Mouse (Mus musculus) forebrain, embryonic 12.5 days (tissue): ENCODE data around the gene Ifitm5. TPM values are rescaled to one million over a fixed set of nuclear protein-coding genes. Genes with fewer than 3 reads are reported as not detected.

Experiments
- ATAC-seq: fragments of 200-750 bp; cut with Nextera tagmentation; 2 replicates; pipeline ENCODE4 v1.8.0; 2017; ENCODE audit warnings: moderate TSS enrichment; ENCODE audit not compliant: low FRiP score
- H3K27ac ChIP-seq: fragments of 300-500 bp; sonication (generic); 2 replicates; pipeline ENCODE4 v1.5.1; 2016; ENCODE audit warnings: mild to moderate bottlenecking
- H3K27me3 ChIP-seq: fragments of 300-500 bp; sonication (generic); 2 replicates; pipeline ENCODE4 v1.6.1; 2016; ENCODE audit warnings: mild to moderate bottlenecking
- H3K36me3 ChIP-seq: fragments of 300-500 bp; sonication (generic); replicated peaks from 2 replicates; pipeline ENCODE4 v1.6.1; 2016; ENCODE audit warnings: mild to moderate bottlenecking
- H3K4me1 ChIP-seq: fragments of 300-500 bp; sonication (generic); 2 replicates; pipeline ENCODE4 v1.6.1; 2016
- H3K4me2 ChIP-seq: fragments of 300-500 bp; sonication (generic); 2 replicates; pipeline ENCODE4 v1.6.1; 2016; ENCODE audit warnings: mild to moderate bottlenecking, moderate library complexity
- H3K4me3 ChIP-seq: fragments of 300-500 bp; sonication (generic); replicated peaks from 2 replicates; pipeline ENCODE4 v1.5.1; 2016; ENCODE audit warnings: mild to moderate bottlenecking
- H3K9ac ChIP-seq: fragments of 300-500 bp; sonication (generic); 2 replicates; pipeline ENCODE4 v1.6.1; 2016; ENCODE audit warnings: mild to moderate bottlenecking
- H3K9me3 ChIP-seq: fragments of 300-500 bp; sonication (generic); 2 replicates; pipeline ENCODE4 v1.6.1; 2016
- WGBS: fragments of 180-500 bp; shearing (Covaris S2); methylation state at CpG from one replicate; pipeline ENCODE4 v1.1.7; 2016; 5-methylcytosine and 5-hydroxymethylcytosine counted together
- polyA plus RNA-seq: library from polyadenylated mRNA; unstranded; fragments of >200 nt; fragmentation: Nextera tagmentation; extraction: Ambion mirVana; gene quantifications from 2 replicates; pipeline ENCODE4 v1.2.1, GENCODE M21; 2016

The Ifitm5 gene
- polyA plus RNA-seq, 1 experiment from 2014 or later, result 0.78 TPM

- ATAC-seq, result peak; percentile 49; the same call in 1 of the 2 replicates
- H3K4me2 ChIP-seq, result peak overlapping the region; percentile 90
- H3K9ac ChIP-seq, result peak overlapping the region; percentile 48
- under 1% methylated on average over 49 of the region's 49 CpGs for WGBS
- peaks cover 77% of the 10 kb centered on the region for H3K27me3 ChIP-seq
- H3K9me3 ChIP-seq, result no peaks in the 10 kb centered on the region
- H3K4me3 ChIP-seq, result peak overlapping the region; percentile 46
- H3K4me1 ChIP-seq, result peaks cover 17% of the 10 kb centered on the region
- no peak overlapping the region for H3K27ac ChIP-seq
- H3K36me3 ChIP-seq, result no peaks in the 10 kb centered on the region
These were observed 27.6 kb downstream of the Ifitm5 start for GRCm38 (mm10) chr7:140922398-140923069.

GRCm38 (mm10) chr7:140921225-140921975, 28.7 kb downstream of the Ifitm5 start:
- 29% methylated on average over 22 of the region's 22 CpGs for WGBS
- Histone ChIP-seq H3K9ac (no peak overlapping the region), H3K4me1 (peaks cover 17% of the 10 kb centered on the region), H3K9me3 (no peaks in the 10 kb centered on the region), H3K4me3 (no peak overlapping the region), H3K4me2 (peak overlapping the region; percentile 90), H3K36me3 (no peaks in the 10 kb centered on the region), H3K27ac (no peak overlapping the region), H3K27me3 (peaks cover 77% of the 10 kb centered on the region)
- ATAC-seq, result no peak

- H3K9me3 ChIP-seq, result no peaks in the 10 kb centered on the region
- H3K4me2 ChIP-seq, result peak within 1 kb of the TSS; percentile 90; the same call in 1 of the 2 replicates
These were observed 29.6 kb downstream of the Ifitm5 start, which contains the start of gene Nlrp6 for GRCm38 (mm10) chr7:140920418-140921029. TSS of gene Nlrp6 (plus strand) at chr7:140920902.

GRCm38 (mm10) chr7:140919911-140920310, 30.2 kb downstream of the Ifitm5 start:
- H3K36me3 ChIP-seq, result no peaks in the 10 kb centered on the region
- no peak overlapping the region for H3K27ac ChIP-seq
- H3K27me3 ChIP-seq, result peaks cover 66% of the 10 kb centered on the region
- no peak for ATAC-seq
- no peak overlapping the region for H3K4me3 ChIP-seq
- H3K4me2 ChIP-seq, result no peak overlapping the region
- peaks cover 17% of the 10 kb centered on the region for H3K4me1 ChIP-seq
- H3K9me3 ChIP-seq, result no peaks in the 10 kb centered on the region
- 80% methylated on average over 4 of the region's 4 CpGs for WGBS
- H3K9ac ChIP-seq, result no peak overlapping the region

More at GRCm38 (mm10) chr7:140920418-140921029, 29.6 kb downstream of the Ifitm5 start, which contains the start of gene Nlrp6:
- WGBS, result 82% methylated on average over 8 of the region's 8 CpGs
- peaks cover 17% of the 10 kb centered on the region for H3K4me1 ChIP-seq
- no peaks in the 10 kb centered on the region for H3K36me3 ChIP-seq
- H3K27ac ChIP-seq, result no peak within 1 kb of the TSS
- H3K9ac ChIP-seq, result no peak within 1 kb of the TSS
- H3K27me3 ChIP-seq, result peaks cover 72% of the 10 kb centered on the region
- no peak for ATAC-seq
- H3K4me3 ChIP-seq, result no peak within 1 kb of the TSS

- no peak overlapping the region for H3K27ac ChIP-seq
- no peaks in the 10 kb centered on the region for H3K4me1 ChIP-seq
- H3K4me2 ChIP-seq, result no peak overlapping the region
- no peak overlapping the region for H3K4me3 ChIP-seq
- no peaks in the 10 kb centered on the region for H3K9me3 ChIP-seq
- H3K27me3 ChIP-seq, result peaks cover 8% of the 10 kb centered on the region
- no peak for ATAC-seq
- no peaks in the 10 kb centered on the region for H3K36me3 ChIP-seq
- 88% methylated on average over 8 of the region's 8 CpGs for WGBS
- no peak overlapping the region for H3K9ac ChIP-seq
These were observed 35.9 kb downstream of the Ifitm5 start for GRCm38 (mm10) chr7:140914031-140914690.

- Histone ChIP-seq H3K4me2 (no peak overlapping the region), H3K36me3 (no peaks in the 10 kb centered on the region), H3K27me3 (peaks cover under 1% of the 10 kb centered on the region; the same call in 1 of the 2 replicates), H3K4me1 (peaks cover 4% of the 10 kb centered on the region; the same call in 1 of the 2 replicates), H3K9me3 (no peaks in the 10 kb centered on the region), H3K4me3 (no peak overlapping the region), H3K9ac (no peak overlapping the region), H3K27ac (no peak overlapping the region)
- WGBS, result 86% methylated on average over 5 of the region's 5 CpGs
- ATAC-seq, result no peak
These were observed 37.1 kb downstream of the Ifitm5 start for GRCm38 (mm10) chr7:140912846-140913482.

- ATAC-seq, result no peak
- Histone ChIP-seq H3K36me3 (no peaks in the 10 kb centered on the region), H3K4me1 (peaks cover 4% of the 10 kb centered on the region; the same call in 1 of the 2 replicates), H3K27me3 (no peaks in the 10 kb centered on the region; the same call in 1 of the 2 replicates), H3K4me2 (no peak overlapping the region), H3K27ac (no peak overlapping the region), H3K4me3 (no peak overlapping the region), H3K9me3 (no peaks in the 10 kb centered on the region), H3K9ac (no peak overlapping the region; the same call in 1 of the 2 replicates)
- 75% methylated on average over 3 of the region's 3 CpGs for WGBS
These were observed 37.8 kb downstream of the Ifitm5 start for GRCm38 (mm10) chr7:140912293-140912692.

- under 1% methylated on average over 19 of the region's 19 CpGs for WGBS
- H3K4me1 ChIP-seq, result peaks cover 4% of the 10 kb centered on the region; the same call in 1 of the 2 replicates
- ATAC-seq, result peak; percentile 57; the same call in 1 of the 2 replicates
- peak overlapping the region; percentile 34 for H3K4me3 ChIP-seq
- no peaks in the 10 kb centered on the region for H3K9me3 ChIP-seq
- no peaks in the 10 kb centered on the region for H3K36me3 ChIP-seq
- H3K27me3 ChIP-seq, result no peaks in the 10 kb centered on the region
- peak overlapping the region; percentile 61 for H3K4me2 ChIP-seq
- peak overlapping the region; percentile 12; the same call in 1 of the 2 replicates for H3K9ac ChIP-seq
- no peak overlapping the region for H3K27ac ChIP-seq
These were observed 41.4 kb downstream of the Ifitm5 start for GRCm38 (mm10) chr7:140908634-140909107.

GRCm38 (mm10) chr7:140908181-140908580, 41.9 kb downstream of the Ifitm5 start:
- Histone ChIP-seq H3K4me3 (no peak overlapping the region), H3K27ac (no peak overlapping the region), H3K4me1 (peaks cover 4% of the 10 kb centered on the region; the same call in 1 of the 2 replicates), H3K27me3 (no peaks in the 10 kb centered on the region), H3K4me2 (peak overlapping the region; percentile 61; the same call in 1 of the 2 replicates), H3K9ac (no peak overlapping the region; the same call in 1 of the 2 replicates), H3K9me3 (no peaks in the 10 kb centered on the region), H3K36me3 (no peaks in the 10 kb centered on the region)
- WGBS, result 52% methylated on average over 7 of the region's 7 CpGs
- no peak for ATAC-seq

GRCm38 (mm10) chr7:140907697-140908096, 42.4 kb downstream of the Ifitm5 start:
- H3K4me3 ChIP-seq, result no peak overlapping the region
- H3K4me2 ChIP-seq, result no peak overlapping the region
- peaks cover 4% of the 10 kb centered on the region; the same call in 1 of the 2 replicates for H3K4me1 ChIP-seq
- ATAC-seq, result no peak
- H3K27ac ChIP-seq, result no peak overlapping the region
- WGBS, result 90% methylated on average over 7 of the region's 7 CpGs
- H3K9me3 ChIP-seq, result no peaks in the 10 kb centered on the region
- no peaks in the 10 kb centered on the region for H3K36me3 ChIP-seq
- H3K9ac ChIP-seq, result no peak overlapping the region
- no peaks in the 10 kb centered on the region for H3K27me3 ChIP-seq

- no peak for ATAC-seq
- Histone ChIP-seq H3K4me3 (no peak overlapping the region), H3K36me3 (no peaks in the 10 kb centered on the region), H3K4me2 (no peak overlapping the region), H3K4me1 (peaks cover 4% of the 10 kb centered on the region; the same call in 1 of the 2 replicates), H3K27ac (no peak overlapping the region), H3K9me3 (no peaks in the 10 kb centered on the region), H3K9ac (no peak overlapping the region), H3K27me3 (no peaks in the 10 kb centered on the region)
- WGBS, result 87% methylated on average over 13 of the region's 13 CpGs
These were observed 43.0 kb downstream of the Ifitm5 start for GRCm38 (mm10) chr7:140907131-140907530.
